Mouse (Mus musculus) right cerebral cortex, postnatal 4 days (tissue): ENCODE results near the gene Fbxw9.
A peak's percentile ranks its signal among the peaks of the same experiment; 100 is the strongest.

Experiments
- DNase-seq: peaks from one replicate; pipeline ENCODE4 v3.0.0-alpha.2; 2022

The Fbxw9 gene

GRCm38 (mm10) chr8:85059879-85060616 is at the start of gene Fbxw9:
Fbxw9 (plus strand) TSS chr8:85060055.
- DNase-seq, result peak; percentile 84

GRCm38 (mm10) chr8:85011242-85011641 is 48.6 kb upstream of the Fbxw9 start:
- no peak for DNase-seq

- peak; percentile 73 for DNase-seq
Observed at GRCm38 (mm10) chr8:85013230-85013840, 46.5 kb upstream of the Fbxw9 start.

GRCm38 (mm10) chr8:85014431-85014830 is 45.4 kb upstream of the Fbxw9 start, which contains the start of gene Best2:
Best2 (minus strand) TSS chr8:85014531.
- no peak for DNase-seq

GRCm38 (mm10) chr8:85016724-85017123 is 43.1 kb upstream of the Fbxw9 start:
- DNase-seq, result no peak

GRCm38 (mm10) chr8:85017209-85017608 is 42.6 kb upstream of the Fbxw9 start:
- DNase-seq, result no peak

GRCm38 (mm10) chr8:85021514-85022055 is 38.3 kb upstream of the Fbxw9 start:
- no peak for DNase-seq

- no peak for DNase-seq
Observed at GRCm38 (mm10) chr8:85023846-85024245, 36.0 kb upstream of the Fbxw9 start.

GRCm38 (mm10) chr8:85025098-85025932 is 34.5 kb upstream of the Fbxw9 start, which contains the start of gene Asna1:
Asna1 (minus strand) TSS chr8:85025281.
- peak; percentile 82 for DNase-seq

- peak; percentile 89 for DNase-seq
Observed at GRCm38 (mm10) chr8:85026670-85027515, 33.0 kb upstream of the Fbxw9 start, which contains the start of gene Trir. Trir (plus strand) TSS chr8:85026823.

- no peak for DNase-seq
Observed at GRCm38 (mm10) chr8:85027516-85027855, 32.4 kb upstream of the Fbxw9 start.

- DNase-seq, result no peak
Observed at GRCm38 (mm10) chr8:85027922-85028321, 31.9 kb upstream of the Fbxw9 start.

- no peak for DNase-seq
Observed at GRCm38 (mm10) chr8:85029271-85029670, 30.6 kb upstream of the Fbxw9 start.

- DNase-seq, result no peak
Observed at GRCm38 (mm10) chr8:85032622-85033311, 27.1 kb upstream of the Fbxw9 start.

GRCm38 (mm10) chr8:85033867-85034266 is 26.0 kb upstream of the Fbxw9 start:
- DNase-seq, result no peak

- DNase-seq, result peak; percentile 79
Observed at GRCm38 (mm10) chr8:85034764-85035163, 25.1 kb upstream of the Fbxw9 start.

GRCm38 (mm10) chr8:85035165-85035727 is 24.6 kb upstream of the Fbxw9 start:
- DNase-seq, result no peak

- DNase-seq, result no peak
Observed at GRCm38 (mm10) chr8:85035728-85036310, 24.0 kb upstream of the Fbxw9 start.

GRCm38 (mm10) chr8:85036381-85036717 is 23.5 kb upstream of the Fbxw9 start:
- DNase-seq, result no peak

GRCm38 (mm10) chr8:85036718-85037365 is 23.0 kb upstream of the Fbxw9 start, which contains the start of gene Tnpo2:
Tnpo2 (plus strand) TSS chr8:85036915.
- DNase-seq, result peak; percentile 80

GRCm38 (mm10) chr8:85037366-85037680 is 22.5 kb upstream of the Fbxw9 start:
- DNase-seq, result no peak
